Mouse (Mus musculus) intestine, postnatal 0 days (tissue): Measurements from ENCODE around the gene Gm26965. TPM values are rescaled to one million over a fixed set of nuclear protein-coding genes. Genes with fewer than 3 reads are reported as not detected.
"Not testable (repeated sequence)": the region's sequence is repeated elsewhere in the genome, so short reads cannot be mapped to it uniquely, and the experiment has no call there.

Experiments
- ATAC-seq: fragments of 200-750 bp; cut with Nextera tagmentation; 2 replicates; pipeline ENCODE4 v1.8.0; 2017; ENCODE audit warnings: mild to moderate bottlenecking, moderate TSS enrichment, moderate library complexity
- H3K27ac ChIP-seq: fragments of 300-500 bp; sonication (generic); 2 replicates; pipeline ENCODE4 v1.5.1; 2014; ENCODE audit warnings: mild to moderate bottlenecking, low read depth, low read length, moderate library complexity
- H3K27me3 ChIP-seq: fragments of 300-500 bp; sonication (generic); replicated peaks from 2 replicates; pipeline ENCODE4 v1.6.1; 2014; ENCODE audit warnings: low read length, mixed read lengths; ENCODE audit not compliant: control insufficient read depth, insufficient read depth
- H3K36me3 ChIP-seq: fragments of 300-500 bp; sonication (generic); 2 replicates; pipeline ENCODE4 v1.6.1; 2014; ENCODE audit warnings: mild to moderate bottlenecking, moderate library complexity; ENCODE audit not compliant: control insufficient read depth, insufficient read depth
- H3K4me1 ChIP-seq: fragments of 300-500 bp; sonication (generic); replicated peaks from 2 replicates; pipeline ENCODE4 v1.6.1; 2014; ENCODE audit warnings: antibody characterized with exemption, low read length, mixed read lengths; ENCODE audit not compliant: control insufficient read depth, insufficient read depth
- H3K4me2 ChIP-seq: fragments of 300-500 bp; sonication (generic); replicated peaks from 2 replicates; pipeline ENCODE4 v1.6.1; 2014; ENCODE audit warnings: low read depth, mild to moderate bottlenecking, moderate library complexity
- H3K4me3 ChIP-seq: fragments of 300-500 bp; sonication (generic); 2 replicates; pipeline ENCODE4 v1.5.1; 2014; ENCODE audit warnings: low read depth, low read length
- H3K9ac ChIP-seq: fragments of 300-500 bp; sonication (generic); 2 replicates; pipeline ENCODE4 v1.6.1; 2014; ENCODE audit warnings: mild to moderate bottlenecking, low read depth, low read length
- H3K9me3 ChIP-seq: fragments of 300-500 bp; sonication (generic); 2 replicates; pipeline ENCODE4 v1.6.1; 2016; ENCODE audit warnings: mixed run types; ENCODE audit not compliant: control insufficient read depth
- CTCF ChIP-seq: sonication (generic); IDR thresholded peaks from 2 replicates; pipeline ENCODE4 v1.5.1; 2016; ENCODE audit warnings: low read depth, mild to moderate bottlenecking, control low read depth, antibody characterized with exemption, moderate library complexity
- WGBS: fragments of 180-500 bp; shearing (Covaris S2); extraction: QIAGEN DNeasy Blood & Tissue Kit; methylation state at CpG from one replicate; pipeline ENCODE4 v1.1.7; 2014; 5-methylcytosine and 5-hydroxymethylcytosine counted together
- polyA plus RNA-seq: library from polyadenylated mRNA; unstranded; fragments of >200 nt; fragmentation: Nextera tagmentation; extraction: Ambion mirVana; gene quantifications from 2 replicates; pipeline ENCODE4 v1.2.1, GENCODE M21; 2015

The Gm26965 gene
- polyA plus RNA-seq, 1 experiment from 2014 or later: not detected

- ATAC-seq: no peak
- Histone ChIP-seq H3K4me2 (no peak overlapping the region), H3K4me1 (no peaks in the 10 kb centered on the region), H3K9ac (no peak overlapping the region), H3K4me3 (no peak overlapping the region), H3K9me3 (no peaks in the 10 kb centered on the region), H3K27me3 (no peaks in the 10 kb centered on the region), H3K36me3 (peaks cover 8% of the 10 kb centered on the region; the same call in 1 of the 2 replicates), H3K27ac (no peak overlapping the region)
- WGBS: 86% methylated on average over 3 of the region's 3 CpGs
- TF ChIP-seq CTCF: no peak
These were observed 56.7 kb downstream of the Gm26965 start for GRCm38 (mm10) chr13:67469274-67469673.

- not testable (repeated sequence) for H3K4me1 ChIP-seq, H3K4me2 ChIP-seq, H3K9me3 ChIP-seq, H3K4me3 ChIP-seq, H3K27ac ChIP-seq, H3K27me3 ChIP-seq, ATAC-seq, H3K36me3 ChIP-seq, H3K9ac ChIP-seq
- WGBS: 73% methylated on average over 2 of the region's 5 CpGs
These were observed 62.3 kb downstream of the Gm26965 start for GRCm38 (mm10) chr13:67463506-67464185.

GRCm38 (mm10) chr13:67452021-67452309 is 74.0 kb downstream of the Gm26965 start:
- Histone ChIP-seq H3K27ac (no peak overlapping the region; the same call in 1 of the 2 replicates), H3K4me1 (no peaks in the 10 kb centered on the region), H3K36me3 (no peaks in the 10 kb centered on the region), H3K27me3 (no peaks in the 10 kb centered on the region), H3K4me3 (peak overlapping the region; percentile 63), H3K9ac (no peak overlapping the region), H3K4me2 (peak overlapping the region; percentile 75), H3K9me3 (no peaks in the 10 kb centered on the region)
- peak; percentile 62 for ATAC-seq
- no peak for TF ChIP-seq CTCF
- 3% methylated on average over 3 of the region's 3 CpGs for WGBS

GRCm38 (mm10) chr13:67451172-67452020 is 74.6 kb downstream of the Gm26965 start, which contains the start of gene Zfp874a:
Gene Zfp874a, minus strand, starts transcription at chr13:67451624.
- peak within 1 kb of the TSS; percentile 75 for H3K4me2 ChIP-seq
- peak; percentile 96 for ATAC-seq
- WGBS: under 1% methylated on average over 20 of the region's 20 CpGs
- no peak for TF ChIP-seq CTCF
- peak within 1 kb of the TSS; percentile 67 for H3K9ac ChIP-seq
- H3K27me3 ChIP-seq: no peaks in the 10 kb centered on the region
- no peaks in the 10 kb centered on the region for H3K9me3 ChIP-seq
- H3K4me3 ChIP-seq: peak within 1 kb of the TSS; percentile 63
- peaks cover 3% of the 10 kb centered on the region; the same call in 1 of the 2 replicates for H3K36me3 ChIP-seq
- no peak within 1 kb of the TSS; the same call in 1 of the 2 replicates for H3K27ac ChIP-seq
- H3K4me1 ChIP-seq: no peaks in the 10 kb centered on the region

Other genes with a start within 250 kb of the Gm26965 start
- 0.77 and 1.1 TPM in 2 replicates for gene Zfp458, start 247.7 kb downstream of the Gm26965 start, polyA plus RNA-seq
- gene Zfp457, start 219.7 kb downstream of the Gm26965 start, polyA plus RNA-seq: 0.27 and 0.46 TPM in 2 replicates
- 1.0 and 1.1 TPM in 2 replicates for gene Zfp595, start 193.6 kb downstream of the Gm26965 start, polyA plus RNA-seq
- 0.26 TPM in 1 of 2 replicates, not detected in the other for gene Gm28044, start 165.6 kb downstream of the Gm26965 start, polyA plus RNA-seq
- gene Zfp953, start 165.5 kb downstream of the Gm26965 start, polyA plus RNA-seq: 0.83 and 0.90 TPM in 2 replicates
- 0.38 and 0.42 TPM in 2 replicates for gene Gm28041, start 150.4 kb downstream of the Gm26965 start, polyA plus RNA-seq
- gene Zfp456, start 150.3 kb downstream of the Gm26965 start, polyA plus RNA-seq: 1.1 and 1.4 TPM in 2 replicates
- gene Zfp429, start 126.3 kb downstream of the Gm26965 start, polyA plus RNA-seq: 4.1 and 5.0 TPM in 2 replicates
- 1.1 and 1.2 TPM in 2 replicates for gene Zfp459, start 104.7 kb downstream of the Gm26965 start, polyA plus RNA-seq
- gene Zfp874a, start 74.5 kb downstream of the Gm26965 start, polyA plus RNA-seq: 3.0 and 3.2 TPM in 2 replicates
- 1.2 and 1.3 TPM in 2 replicates for gene Zfp874b, start 41.9 kb downstream of the Gm26965 start, polyA plus RNA-seq
- 4.1 and 4.7 TPM in 2 replicates for gene Zfp58, start 25.6 kb downstream of the Gm26965 start, polyA plus RNA-seq
- 23.2 and 23.9 TPM in 2 replicates for gene Zfp87, start within 50 bp of the Gm26965 start, polyA plus RNA-seq
- gene Zfp748, start 27.7 kb upstream of the Gm26965 start, polyA plus RNA-seq: 2.9 and 3.7 TPM in 2 replicates
- gene Zfp729b, start 83.6 kb upstream of the Gm26965 start, polyA plus RNA-seq: 1.9 and 2.3 TPM in 2 replicates
- gene Gm49345, start 111.6 kb upstream of the Gm26965 start, polyA plus RNA-seq: not detected in 2 replicates
- 1.8 and 1.9 TPM in 2 replicates for gene Zfp729a, start 111.6 kb upstream of the Gm26965 start, polyA plus RNA-seq
- 3.9 and 4.6 TPM in 2 replicates for gene Zfp738, start 160.9 kb upstream of the Gm26965 start, polyA plus RNA-seq
- gene Zfp65, start 203.0 kb upstream of the Gm26965 start, polyA plus RNA-seq: 1.9 TPM in 2 replicates
- 1.8 and 1.9 TPM in 2 replicates for gene Zfp85, start 229.1 kb upstream of the Gm26965 start, polyA plus RNA-seq